Mouse (Mus musculus) liver, postnatal 0 days (tissue): ENCODE results near the gene Itgb7. TPM values are rescaled to one million over a fixed set of nuclear protein-coding genes. Genes with fewer than 3 reads are reported as not detected.

ENCODE experiments used
- ATAC-seq: fragments of 200-750 bp; cut with Nextera tagmentation; 2 replicates; pipeline ENCODE4 v1.8.0; 2017; ENCODE audit warnings: mild to moderate bottlenecking, moderate library complexity
- DNase-seq: peaks from one replicate; pipeline ENCODE4 v3.0.0-alpha.2; 2016
- H3K27ac ChIP-seq: fragments of 300-500 bp; sonication (generic); 2 replicates; pipeline ENCODE4 v1.5.1; 2014; ENCODE audit warnings: antibody characterized with exemption, moderate library complexity, mild to moderate bottlenecking, low read depth
- H3K27me3 ChIP-seq: fragments of 300-500 bp; sonication (generic); 2 replicates; pipeline ENCODE4 v1.6.1; 2014; ENCODE audit warnings: low read length, control low read depth, mixed read lengths; ENCODE audit not compliant: insufficient read depth
- H3K36me3 ChIP-seq: fragments of 300-500 bp; sonication (generic); replicated peaks from 2 replicates; pipeline ENCODE4 v1.6.1; 2014; ENCODE audit warnings: mild to moderate bottlenecking, control low read depth, low read length, moderate library complexity, mixed read lengths; ENCODE audit not compliant: insufficient read depth
- H3K4me1 ChIP-seq: fragments of 300-500 bp; sonication (generic); 2 replicates; pipeline ENCODE4 v1.6.1; 2014; ENCODE audit warnings: antibody characterized with exemption, mild to moderate bottlenecking, control low read depth; ENCODE audit not compliant: insufficient read depth
- H3K4me2 ChIP-seq: fragments of 300-500 bp; sonication (generic); 2 replicates; pipeline ENCODE4 v1.6.1; 2014; ENCODE audit warnings: low read depth, mild to moderate bottlenecking, low read length, moderate library complexity, mixed read lengths
- H3K4me3 ChIP-seq: fragments of 300-500 bp; sonication (generic); 2 replicates; pipeline ENCODE4 v1.5.1; 2014; ENCODE audit warnings: low read depth, low read length
- H3K9ac ChIP-seq: fragments of 300-500 bp; sonication (generic); replicated peaks from 2 replicates; pipeline ENCODE4 v1.6.1; 2014; ENCODE audit warnings: mild to moderate bottlenecking, moderate library complexity
- H3K9me3 ChIP-seq: fragments of 300-500 bp; sonication (generic); 2 replicates; pipeline ENCODE4 v1.6.1; 2016; ENCODE audit warnings: mild to moderate bottlenecking, control low read depth, low read length, mixed read lengths
- CTCF ChIP-seq: sonication (generic); IDR thresholded peaks from 2 replicates; pipeline ENCODE4 v1.5.1; 2016; ENCODE audit warnings: antibody characterized with exemption, low read depth
- EP300 ChIP-seq: IDR thresholded peaks from 2 replicates; pipeline ENCODE4 v1.6.1; 2016; ENCODE audit warnings: antibody characterized with exemption, low read depth, mild to moderate bottlenecking
- WGBS: fragments of 180-500 bp; shearing (Covaris S2); extraction: QIAGEN DNeasy Blood & Tissue Kit; methylation state at CpG from one replicate; pipeline ENCODE4 v1.1.7; 2014; ENCODE audit not compliant: insufficient replicate concordance; 5-methylcytosine and 5-hydroxymethylcytosine counted together
- polyA plus RNA-seq: library from polyadenylated mRNA; unstranded; fragments of >200 nt; fragmentation: Nextera tagmentation; extraction: Ambion mirVana; gene quantifications from 2 replicates; pipeline ENCODE4 v1.2.1, GENCODE M21; 2015

Itgb7 gene
- polyA plus RNA-seq, 1 experiment from 2014 or later: 8.6 TPM

DNA sequence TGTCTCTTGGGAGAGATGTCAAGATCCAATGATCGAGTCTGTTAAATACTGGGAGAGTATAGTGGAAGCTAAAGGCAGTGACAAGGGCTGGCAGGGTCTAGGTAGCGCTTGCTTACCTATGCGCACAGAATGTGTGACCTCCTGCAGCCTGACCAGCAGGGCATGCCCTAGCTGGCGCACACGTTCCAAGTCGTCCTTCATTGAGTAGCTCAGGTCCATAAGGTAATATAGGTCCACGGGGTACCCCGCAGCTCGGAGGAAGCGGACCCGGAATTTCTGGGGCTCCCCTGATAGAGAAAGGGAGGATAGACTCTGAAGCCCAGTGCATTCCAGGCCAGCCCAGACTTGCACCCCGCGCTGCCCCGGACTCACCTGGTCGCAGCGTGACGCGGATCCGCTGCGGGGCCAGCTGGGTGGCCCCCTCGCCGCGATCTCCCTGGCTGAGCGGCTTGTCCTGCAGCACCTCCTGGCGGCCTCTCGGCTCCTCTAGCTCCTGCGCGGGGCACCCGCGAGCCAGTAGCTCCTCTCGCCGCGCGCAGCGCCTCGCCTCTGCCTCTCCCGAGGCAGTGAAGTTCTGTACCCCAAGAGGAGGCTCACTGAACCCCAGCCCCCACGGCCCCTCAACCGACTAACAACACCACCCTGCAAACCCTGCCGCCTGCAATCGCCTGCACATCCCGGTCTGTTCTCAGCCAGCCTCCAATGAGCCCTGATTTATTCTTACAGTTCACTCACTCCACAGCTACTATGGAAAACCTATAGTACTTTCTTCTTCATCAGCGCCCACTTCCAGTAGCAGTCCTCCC, 7.4 kb downstream of the Itgb7 start:
- Histone ChIP-seq H3K36me3 (no peaks in the 10 kb centered on the region), H3K27me3 (peaks cover 21% of the 10 kb centered on the region; the same call in 1 of the 2 replicates)

DNA sequence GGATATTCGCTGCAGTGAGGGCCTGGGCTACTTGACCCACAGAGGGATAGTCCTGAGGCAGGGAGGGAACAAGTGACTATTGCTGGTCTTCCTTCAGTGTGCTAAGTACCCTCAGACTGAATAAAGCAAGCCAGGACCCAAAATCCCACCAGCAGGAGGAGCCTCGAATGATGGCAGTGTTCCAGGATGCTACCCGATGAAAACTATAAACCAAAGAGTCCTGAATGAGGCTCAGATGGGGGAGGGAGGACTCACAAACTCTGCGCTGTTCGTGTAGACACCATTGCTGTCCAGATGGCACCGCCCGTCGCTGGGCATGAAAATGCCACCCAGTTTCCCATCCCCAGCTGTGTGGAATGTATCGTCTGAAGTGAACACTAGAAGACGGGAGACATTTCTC, 9.4 kb downstream of the Itgb7 start:
- no peak for ATAC-seq
- no peak overlapping the region for H3K9ac ChIP-seq
- TF ChIP-seq EP300 (no peak), CTCF (0 out of 2 replicates have a peak, but pooled peaks have one; percentile 12)

More for the DNA sequence above, 7.4 kb downstream of the Itgb7 start:
- Histone ChIP-seq H3K9me3 (no peaks in the 10 kb centered on the region), H3K4me2 (peak overlapping the region; percentile 90), H3K27ac (0 out of 2 replicates have a peak overlapping the region, but pooled peaks have one; percentile 30), H3K4me3 (peak overlapping the region; percentile 48), H3K9ac (peak overlapping the region; percentile 52), H3K4me1 (peaks cover 13% of the 10 kb centered on the region)
- peak; percentile 86 for DNase-seq
- TF ChIP-seq CTCF (peak; percentile 92), EP300 (no peak)
- 6% methylated on average over 41 of the region's 43 CpGs for WGBS
- peak; percentile 81 for ATAC-seq

DNA sequence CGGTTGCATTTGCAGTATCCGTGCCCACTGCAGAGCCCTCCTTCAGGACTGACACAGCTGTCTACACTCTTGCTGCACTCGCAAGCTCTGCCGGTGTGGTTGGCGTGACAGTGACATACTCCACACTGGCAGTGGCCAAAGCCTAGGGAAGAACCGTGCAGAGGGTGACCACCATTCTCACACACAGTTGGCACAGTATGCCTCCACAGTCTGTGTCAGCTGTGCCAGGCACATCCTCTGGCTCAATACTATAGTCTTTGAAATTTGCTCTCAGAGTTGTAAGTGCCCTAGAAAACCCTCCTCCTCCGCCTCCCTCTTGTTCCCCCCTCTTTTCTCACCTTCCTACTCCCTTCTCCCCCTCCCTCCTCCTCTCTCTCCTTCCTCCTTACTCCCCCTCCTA, 14.4 kb downstream of the Itgb7 start:
- no peak for ATAC-seq
- H3K27me3 ChIP-seq: 0 out of 2 replicates have a peak, but pooled peaks cover 2% of the 10 kb centered on the region
- no peak overlapping the region for H3K4me3 ChIP-seq
- H3K4me1 ChIP-seq: no peaks in the 10 kb centered on the region
- 92% methylated on average over 7 of the region's 7 CpGs for WGBS
- H3K27ac ChIP-seq: no peak overlapping the region
- H3K9me3 ChIP-seq: no peaks in the 10 kb centered on the region
- TF ChIP-seq CTCF (no peak), EP300 (no peak)
- no peak overlapping the region for H3K9ac ChIP-seq
- no peak overlapping the region for H3K4me2 ChIP-seq
- no peak for DNase-seq
- H3K36me3 ChIP-seq: peaks cover 22% of the 10 kb centered on the region

More for the DNA sequence above, 9.4 kb downstream of the Itgb7 start:
- H3K27me3 ChIP-seq: peaks cover 21% of the 10 kb centered on the region; the same call in 1 of the 2 replicates
- H3K36me3 ChIP-seq: no peaks in the 10 kb centered on the region
- H3K4me2 ChIP-seq: no peak overlapping the region
- peaks cover 13% of the 10 kb centered on the region for H3K4me1 ChIP-seq
- no peak overlapping the region for H3K4me3 ChIP-seq
- no peaks in the 10 kb centered on the region for H3K9me3 ChIP-seq
- no peak overlapping the region for H3K27ac ChIP-seq
- whole genome bisulfite sequencing: 73% methylated on average over 10 of the region's 10 CpGs
- no peak for DNase-seq

DNA sequence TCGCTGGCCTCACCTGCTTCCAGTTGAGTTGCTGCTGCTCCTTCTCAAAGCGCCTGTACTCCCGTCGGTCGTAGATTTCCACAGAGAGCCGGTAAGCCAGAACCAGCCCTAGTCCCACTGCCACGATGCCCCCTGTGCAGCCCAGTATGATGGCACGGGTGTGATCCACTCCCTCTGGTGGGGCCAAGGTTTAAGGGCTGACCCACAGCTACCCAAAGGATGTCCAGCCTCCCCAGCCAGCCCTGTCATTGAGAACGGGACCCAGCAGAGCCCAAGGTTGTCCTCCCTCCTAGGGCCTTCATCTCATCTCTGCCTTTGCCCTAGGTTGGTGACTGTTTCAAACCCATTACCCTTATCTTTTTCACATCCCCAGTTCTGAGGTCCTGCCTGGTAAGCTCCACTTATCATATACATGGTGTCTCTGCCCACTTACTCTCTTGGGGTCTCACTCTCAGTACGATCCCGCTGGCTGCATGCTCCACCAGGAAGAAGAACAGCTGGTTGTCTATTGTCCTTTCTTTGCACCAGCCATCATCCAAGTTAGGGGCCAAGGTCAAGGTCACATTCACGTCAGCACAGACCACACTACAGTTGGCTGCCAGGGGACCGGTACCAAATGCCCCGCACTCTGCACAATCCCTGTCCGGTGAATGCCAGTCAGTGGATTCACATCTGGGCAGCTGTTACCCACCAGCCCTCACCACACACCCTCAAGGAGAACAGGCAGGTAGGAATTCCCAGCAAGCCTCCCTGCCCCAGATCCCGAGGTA, 15.1 kb downstream of the Itgb7 start:
- TF ChIP-seq EP300 (no peak), CTCF (no peak)
- Histone ChIP-seq H3K27me3 (no peaks in the 10 kb centered on the region), H3K4me1 (no peaks in the 10 kb centered on the region), H3K4me2 (no peak overlapping the region), H3K9me3 (no peaks in the 10 kb centered on the region), H3K4me3 (no peak overlapping the region), H3K36me3 (peaks cover 27% of the 10 kb centered on the region), H3K9ac (no peak overlapping the region), H3K27ac (no peak overlapping the region)
- DNase-seq (no peak), ATAC-seq (no peak)
- WGBS: 79% methylated on average over 16 of the region's 16 CpGs

DNA sequence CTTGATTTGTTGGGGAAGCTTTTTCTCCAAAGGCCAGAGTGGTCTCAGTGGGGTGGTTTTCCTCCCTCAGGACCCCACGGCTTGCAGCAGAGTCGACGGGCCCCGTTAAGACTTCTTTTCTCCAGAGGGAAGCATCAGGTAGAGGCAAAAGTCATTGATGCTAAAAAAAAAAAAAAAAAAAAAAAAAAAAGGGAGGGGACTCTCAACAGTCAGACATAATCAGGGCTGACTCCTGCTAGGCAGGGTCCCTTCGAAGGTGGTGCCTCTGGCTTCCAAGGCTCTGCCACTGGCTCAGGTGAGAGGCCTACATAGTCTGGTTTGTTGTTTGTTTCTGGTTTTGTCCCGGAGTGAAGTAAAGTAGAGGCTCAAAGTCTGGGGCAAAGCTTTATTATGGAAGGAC, 16.1 kb downstream of the Itgb7 start:
- Histone ChIP-seq H3K9me3 (no peaks in the 10 kb centered on the region), H3K4me3 (no peak overlapping the region), H3K4me1 (no peaks in the 10 kb centered on the region), H3K27me3 (no peaks in the 10 kb centered on the region), H3K27ac (no peak overlapping the region), H3K9ac (no peak overlapping the region), H3K36me3 (peaks cover 32% of the 10 kb centered on the region), H3K4me2 (no peak overlapping the region)
- TF ChIP-seq CTCF (no peak), EP300 (no peak)
- ATAC-seq (no peak), DNase-seq (no peak)
- 79% methylated on average over 6 of the region's 6 CpGs for WGBS

DNA sequence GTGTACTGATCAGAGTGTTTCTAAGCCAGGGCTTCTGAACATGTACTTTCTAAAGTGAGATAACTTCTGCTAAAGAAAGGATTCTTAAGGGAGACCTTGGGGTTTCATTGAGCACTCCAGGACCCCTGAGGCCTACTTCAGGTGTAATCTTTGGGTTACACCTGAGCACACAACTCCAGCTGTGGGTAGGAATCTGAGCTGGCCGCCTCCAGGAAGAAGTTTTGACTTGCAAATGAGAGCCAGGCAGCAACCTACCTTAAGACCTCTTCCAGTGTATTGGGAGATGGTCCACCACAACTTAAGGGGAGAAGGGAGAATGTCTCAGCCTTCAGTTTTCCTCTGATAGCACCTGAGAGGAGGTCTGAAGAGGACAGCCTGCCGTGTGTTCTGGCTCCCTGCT, 17.6 kb downstream of the Itgb7 start:
- no peak for ATAC-seq
- TF ChIP-seq CTCF (no peak), EP300 (no peak)
- Histone ChIP-seq H3K9me3 (no peaks in the 10 kb centered on the region), H3K9ac (no peak overlapping the region), H3K27ac (no peak overlapping the region), H3K4me1 (no peaks in the 10 kb centered on the region), H3K27me3 (no peaks in the 10 kb centered on the region), H3K4me3 (no peak overlapping the region), H3K4me2 (no peak overlapping the region), H3K36me3 (peaks cover 42% of the 10 kb centered on the region)
- DNase-seq: no peak
- 74% methylated on average over 2 of the region's 2 CpGs for WGBS
